Mouse (Mus musculus) liver, embryonic 15.5 days (tissue): ENCODE results near the gene Rmi2. TPM values are rescaled to one million over a fixed set of nuclear protein-coding genes. Genes with fewer than 3 reads are reported as not detected.

ENCODE experiments used
- ATAC-seq: fragments of 200-750 bp; cut with Nextera tagmentation; 2 replicates; pipeline ENCODE4 v1.8.0; 2017; ENCODE audit warnings: moderate number of reproducible peaks, mild to moderate bottlenecking, moderate library complexity; ENCODE audit not compliant: insufficient read depth
- H3K27ac ChIP-seq: fragments of 300-500 bp; sonication (generic); replicated peaks from 2 replicates; pipeline ENCODE4 v1.5.1; 2015; ENCODE audit warnings: mild to moderate bottlenecking, inconsistent platforms
- H3K27me3 ChIP-seq: fragments of 300-500 bp; sonication (generic); 2 replicates; pipeline ENCODE4 v1.6.1; 2015; ENCODE audit warnings: mild to moderate bottlenecking, inconsistent platforms
- H3K36me3 ChIP-seq: fragments of 300-500 bp; sonication (generic); replicated peaks from 2 replicates; pipeline ENCODE4 v1.6.1; 2015; ENCODE audit warnings: moderate library complexity, mild to moderate bottlenecking, inconsistent platforms
- H3K4me1 ChIP-seq: fragments of 300-500 bp; sonication (generic); replicated peaks from 2 replicates; pipeline ENCODE4 v1.6.1; 2015; ENCODE audit warnings: inconsistent platforms
- H3K4me2 ChIP-seq: fragments of 300-500 bp; sonication (generic); 2 replicates; pipeline ENCODE4 v1.6.1; 2015; ENCODE audit warnings: moderate library complexity, mild to moderate bottlenecking, inconsistent platforms
- H3K4me3 ChIP-seq: fragments of 300-500 bp; sonication (generic); replicated peaks from 2 replicates; pipeline ENCODE4 v1.5.1; 2015; ENCODE audit warnings: mild to moderate bottlenecking, inconsistent platforms
- H3K9ac ChIP-seq: fragments of 300-500 bp; sonication (generic); 2 replicates; pipeline ENCODE4 v1.6.1; 2015; ENCODE audit warnings: moderate library complexity, mild to moderate bottlenecking, inconsistent platforms
- H3K9me3 ChIP-seq: fragments of 300-500 bp; sonication (generic); replicated peaks from 2 replicates; pipeline ENCODE4 v1.6.1; 2016; ENCODE audit warnings: inconsistent platforms
- WGBS: fragments of 180-500 bp; shearing (Covaris S2); methylation state at CpG from one replicate; pipeline ENCODE4 v1.1.7; 2015; ENCODE audit warnings: mixed read lengths; ENCODE audit not compliant: insufficient replicate concordance; 5-methylcytosine and 5-hydroxymethylcytosine counted together
- polyA plus RNA-seq: library from polyadenylated mRNA; unstranded; fragments of >200 nt; fragmentation: Nextera tagmentation; extraction: Ambion mirVana; gene quantifications from 2 replicates; pipeline ENCODE4 v1.2.1, GENCODE M21; 2015

Rmi2 gene
- polyA plus RNA-seq, 1 experiment from 2014 or later: 1.9 TPM

GRCm38 (mm10) chr16:10805789-10806527 is 28.9 kb upstream of the Rmi2 start, which contains the start of gene Prm1:
Prm1 (minus strand) TSS chr16:10805839.
- Histone ChIP-seq H3K9me3 (no peaks in the 10 kb centered on the region), H3K9ac (no peak within 1 kb of the TSS), H3K27ac (no peak within 1 kb of the TSS), H3K27me3 (peaks cover 35% of the 10 kb centered on the region; the same call in 1 of the 2 replicates), H3K4me2 (no peak within 1 kb of the TSS), H3K4me1 (no peaks in the 10 kb centered on the region), H3K36me3 (no peaks in the 10 kb centered on the region), H3K4me3 (no peak within 1 kb of the TSS)
- 55% methylated on average over 10 of the region's 10 CpGs for WGBS
- no peak for ATAC-seq

- no peaks in the 10 kb centered on the region for H3K36me3 ChIP-seq
- H3K4me3 ChIP-seq: no peak overlapping the region
- H3K4me1 ChIP-seq: peaks cover 8% of the 10 kb centered on the region
- no peak overlapping the region for H3K4me2 ChIP-seq
- 55% methylated on average over 1 of the region's 1 CpGs for WGBS
- H3K9ac ChIP-seq: no peak overlapping the region
- ATAC-seq: no peak
- no peak overlapping the region for H3K27ac ChIP-seq
- H3K9me3 ChIP-seq: no peaks in the 10 kb centered on the region
- peaks cover 39% of the 10 kb centered on the region; the same call in 1 of the 2 replicates for H3K27me3 ChIP-seq
Measured at GRCm38 (mm10) chr16:10810376-10810775, 24.5 kb upstream of the Rmi2 start.

GRCm38 (mm10) chr16:10812865-10813371 is 21.9 kb upstream of the Rmi2 start, which contains the start of gene Gm11172:
Gm11172 (plus strand) TSS chr16:10812915.
- Histone ChIP-seq H3K36me3 (no peaks in the 10 kb centered on the region), H3K4me2 (no peak within 1 kb of the TSS), H3K9ac (no peak within 1 kb of the TSS), H3K9me3 (no peaks in the 10 kb centered on the region), H3K4me3 (no peak within 1 kb of the TSS), H3K27me3 (peaks cover 24% of the 10 kb centered on the region; the same call in 1 of the 2 replicates), H3K27ac (no peak within 1 kb of the TSS), H3K4me1 (peaks cover 8% of the 10 kb centered on the region)
- no peak for ATAC-seq
- WGBS: 28% methylated on average over 2 of the region's 2 CpGs

- ATAC-seq: no peak
- WGBS: 49% methylated on average over 4 of the region's 4 CpGs
Measured at GRCm38 (mm10) chr16:10813726-10814125, 21.1 kb upstream of the Rmi2 start.

GRCm38 (mm10) chr16:10814864-10815263 is 20.0 kb upstream of the Rmi2 start:
- Histone ChIP-seq H3K9ac (no peak overlapping the region), H3K4me2 (no peak overlapping the region), H3K4me3 (no peak overlapping the region), H3K27ac (no peak overlapping the region), H3K9me3 (no peaks in the 10 kb centered on the region), H3K36me3 (no peaks in the 10 kb centered on the region), H3K27me3 (peaks cover 14% of the 10 kb centered on the region; the same call in 1 of the 2 replicates), H3K4me1 (peaks cover 8% of the 10 kb centered on the region)
- no peak for ATAC-seq
- 22% methylated on average over 4 of the region's 4 CpGs for WGBS

More at GRCm38 (mm10) chr16:10813726-10814125, 21.1 kb upstream of the Rmi2 start:
- Histone ChIP-seq H3K4me2 (no peak overlapping the region), H3K36me3 (no peaks in the 10 kb centered on the region), H3K4me3 (no peak overlapping the region), H3K9me3 (no peaks in the 10 kb centered on the region), H3K9ac (no peak overlapping the region), H3K4me1 (peaks cover 8% of the 10 kb centered on the region), H3K27me3 (peaks cover 24% of the 10 kb centered on the region; the same call in 1 of the 2 replicates), H3K27ac (no peak overlapping the region)

GRCm38 (mm10) chr16:10818579-10819135 is 16.2 kb upstream of the Rmi2 start:
- no peak overlapping the region for H3K4me2 ChIP-seq
- no peaks in the 10 kb centered on the region; the same call in 1 of the 2 replicates for H3K27me3 ChIP-seq
- WGBS: 63% methylated on average over 4 of the region's 4 CpGs
- H3K27ac ChIP-seq: no peak overlapping the region
- ATAC-seq: no peak
- H3K9ac ChIP-seq: no peak overlapping the region
- no peak overlapping the region for H3K4me3 ChIP-seq
- H3K36me3 ChIP-seq: no peaks in the 10 kb centered on the region
- peaks cover 8% of the 10 kb centered on the region for H3K4me1 ChIP-seq
- H3K9me3 ChIP-seq: no peaks in the 10 kb centered on the region

- Histone ChIP-seq H3K9me3 (no peaks in the 10 kb centered on the region), H3K9ac (no peak overlapping the region), H3K27me3 (no peaks in the 10 kb centered on the region; the same call in 1 of the 2 replicates), H3K27ac (no peak overlapping the region), H3K4me1 (peaks cover 2% of the 10 kb centered on the region), H3K4me2 (no peak overlapping the region), H3K36me3 (no peaks in the 10 kb centered on the region), H3K4me3 (no peak overlapping the region)
- ATAC-seq: no peak
- WGBS: 47% methylated on average over 3 of the region's 3 CpGs
Measured at GRCm38 (mm10) chr16:10819966-10820365, 14.9 kb upstream of the Rmi2 start.

GRCm38 (mm10) chr16:10821387-10821786 is 13.5 kb upstream of the Rmi2 start:
- H3K9ac ChIP-seq: no peak overlapping the region
- no peaks in the 10 kb centered on the region for H3K36me3 ChIP-seq
- H3K4me1 ChIP-seq: no peaks in the 10 kb centered on the region
- H3K27me3 ChIP-seq: peaks cover 1% of the 10 kb centered on the region; the same call in 1 of the 2 replicates
- WGBS: 60% methylated on average over 4 of the region's 4 CpGs
- no peak overlapping the region for H3K4me3 ChIP-seq
- H3K27ac ChIP-seq: no peak overlapping the region
- H3K4me2 ChIP-seq: no peak overlapping the region
- ATAC-seq: no peak
- no peaks in the 10 kb centered on the region for H3K9me3 ChIP-seq

- no peak for ATAC-seq
- no peaks in the 10 kb centered on the region for H3K9me3 ChIP-seq
- H3K9ac ChIP-seq: no peak overlapping the region
- H3K4me3 ChIP-seq: no peak overlapping the region
- WGBS: 54% methylated on average over 1 of the region's 1 CpGs
- H3K4me1 ChIP-seq: no peaks in the 10 kb centered on the region
- H3K36me3 ChIP-seq: no peaks in the 10 kb centered on the region
- H3K4me2 ChIP-seq: no peak overlapping the region
- peaks cover 7% of the 10 kb centered on the region; the same call in 1 of the 2 replicates for H3K27me3 ChIP-seq
- no peak overlapping the region for H3K27ac ChIP-seq
Measured at GRCm38 (mm10) chr16:10824536-10824935, 10.3 kb upstream of the Rmi2 start.

- Histone ChIP-seq H3K27ac (no peak overlapping the region), H3K4me1 (no peaks in the 10 kb centered on the region), H3K27me3 (peaks cover 7% of the 10 kb centered on the region; the same call in 1 of the 2 replicates), H3K36me3 (no peaks in the 10 kb centered on the region), H3K9me3 (no peaks in the 10 kb centered on the region), H3K4me2 (no peak overlapping the region), H3K4me3 (no peak overlapping the region), H3K9ac (no peak overlapping the region)
- no peak for ATAC-seq
- 69% methylated on average over 4 of the region's 4 CpGs for WGBS
Measured at GRCm38 (mm10) chr16:10825840-10826239, 9.0 kb upstream of the Rmi2 start.

- Histone ChIP-seq H3K27ac (no peak overlapping the region), H3K36me3 (no peaks in the 10 kb centered on the region), H3K4me2 (no peak overlapping the region), H3K9me3 (no peaks in the 10 kb centered on the region), H3K27me3 (0 out of 2 replicates have a peak, but pooled peaks cover 7% of the 10 kb centered on the region), H3K4me1 (no peaks in the 10 kb centered on the region), H3K4me3 (no peak overlapping the region), H3K9ac (no peak overlapping the region)
- WGBS: 64% methylated on average over 9 of the region's 9 CpGs
- no peak for ATAC-seq
Measured at GRCm38 (mm10) chr16:10827269-10827668, 7.6 kb upstream of the Rmi2 start.
